Mouse (Mus musculus) retina, postnatal 7 days (tissue): ENCODE measurements around the gene Lhfpl4.

ENCODE experiments used
- DNase-seq: peaks from one replicate; pipeline ENCODE4 v3.0.0-alpha.2; 2012; ENCODE audit warnings: low read depth, low spot score

Gene Lhfpl4

DNA sequence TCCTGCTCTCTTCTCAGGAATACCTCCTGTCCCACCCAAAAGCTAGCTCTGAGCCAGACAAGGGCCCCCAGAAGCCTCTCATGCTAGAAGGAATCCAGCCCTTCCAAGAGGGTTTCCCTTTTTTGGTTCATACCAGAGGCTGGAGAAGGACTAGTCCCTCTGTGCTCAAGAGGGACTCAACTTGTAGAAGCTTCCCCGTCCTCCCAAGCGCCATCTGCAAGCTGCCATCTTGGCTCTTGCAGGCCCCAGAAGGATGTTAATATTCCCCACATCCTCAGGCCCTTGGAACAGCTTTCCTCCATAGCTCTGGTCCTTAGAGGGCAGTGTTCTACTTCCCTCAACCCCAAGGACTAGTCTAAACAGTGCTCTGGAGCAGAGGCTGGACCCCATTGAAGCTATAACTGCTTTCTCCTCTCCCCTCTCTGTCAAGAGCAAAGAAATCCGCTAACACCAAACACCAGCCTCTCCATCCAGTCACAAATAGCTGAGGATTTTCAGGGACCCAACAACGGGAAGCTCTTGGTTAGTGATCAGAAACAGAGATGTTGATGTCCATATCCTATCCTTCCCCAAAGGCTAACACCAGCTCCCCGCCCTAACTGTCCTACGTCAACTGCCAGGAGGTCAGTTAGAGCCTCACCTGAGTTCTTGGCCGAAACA lies 26.7 kb downstream of the Lhfpl4 start:
- DNase-seq: no peak

GRCm38 (mm10) chr6:113166661-113167251 lies 28.4 kb downstream of the Lhfpl4 start:
- no peak for DNase-seq

DNA sequence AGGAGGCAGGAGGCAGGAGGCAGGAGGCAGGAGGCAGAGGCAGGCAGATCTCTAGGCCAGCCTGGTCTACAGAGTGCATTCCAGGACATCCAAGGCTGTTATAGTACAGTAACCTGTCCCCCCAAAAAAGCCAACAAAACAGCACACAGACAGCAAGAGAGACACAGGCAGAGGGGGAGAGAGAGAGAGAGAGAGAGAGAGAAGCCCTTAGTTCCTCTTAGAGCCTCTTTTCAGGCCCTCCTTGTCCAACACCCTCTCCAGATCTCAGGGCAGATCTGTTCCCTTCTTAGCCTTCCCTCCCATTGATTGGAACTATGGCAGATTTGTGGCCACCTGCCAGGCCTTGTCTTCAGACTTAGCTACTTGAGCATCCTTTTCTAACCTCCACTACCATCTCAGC lies 31.7 kb downstream of the Lhfpl4 start:
- DNase-seq: no peak

GRCm38 (mm10) chr6:113161982-113162381 lies 33.2 kb downstream of the Lhfpl4 start:
- DNase-seq: no peak

GRCm38 (mm10) chr6:113160106-113160505 lies 35.1 kb downstream of the Lhfpl4 start:
- DNase-seq: no peak

DNA sequence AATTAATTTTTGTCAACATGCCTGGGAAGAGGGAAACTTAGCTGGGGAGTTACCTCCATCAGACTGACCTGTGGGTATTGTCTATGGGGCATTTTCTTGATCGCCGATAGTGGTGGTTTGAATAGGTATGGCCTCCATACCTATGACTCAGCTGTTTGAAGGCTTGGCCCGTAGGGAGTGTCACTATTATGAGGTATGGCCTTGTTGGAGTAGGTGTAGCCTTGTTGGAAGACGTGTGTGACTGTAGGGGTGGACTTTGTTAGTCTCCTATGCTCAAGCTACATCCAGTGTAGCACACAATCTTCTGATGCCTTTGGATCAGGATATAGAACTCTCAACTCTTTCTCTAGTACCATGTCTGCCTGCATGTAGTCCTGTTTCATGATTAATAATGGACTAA lies 39.1 kb downstream of the Lhfpl4 start:
- no peak for DNase-seq

DNA sequence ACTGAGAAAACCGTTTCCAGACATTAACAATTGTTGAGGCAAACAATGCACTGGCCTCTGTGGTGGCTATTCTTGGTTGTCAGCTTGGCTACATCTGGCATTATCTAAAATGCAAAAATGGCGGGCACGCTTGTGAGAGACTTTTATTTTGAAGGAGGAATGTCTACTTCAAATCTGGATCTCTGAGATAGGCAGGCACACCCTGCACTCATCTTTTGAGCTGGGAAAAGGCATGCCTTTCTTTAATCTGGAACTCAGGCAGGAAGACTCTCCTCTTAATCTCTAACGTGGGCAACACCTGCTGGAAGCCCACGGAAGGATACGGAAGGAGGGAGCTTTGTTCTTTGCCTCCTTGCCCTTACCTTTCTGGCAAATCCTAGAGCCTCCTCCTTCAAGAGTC lies 40.3 kb downstream of the Lhfpl4 start:
- no peak for DNase-seq

GRCm38 (mm10) chr6:113154071-113154470 lies 41.1 kb downstream of the Lhfpl4 start:
- DNase-seq: no peak

- DNase-seq: no peak
Observed at GRCm38 (mm10) chr6:113145249-113145648, 49.9 kb downstream of the Lhfpl4 start.

DNA sequence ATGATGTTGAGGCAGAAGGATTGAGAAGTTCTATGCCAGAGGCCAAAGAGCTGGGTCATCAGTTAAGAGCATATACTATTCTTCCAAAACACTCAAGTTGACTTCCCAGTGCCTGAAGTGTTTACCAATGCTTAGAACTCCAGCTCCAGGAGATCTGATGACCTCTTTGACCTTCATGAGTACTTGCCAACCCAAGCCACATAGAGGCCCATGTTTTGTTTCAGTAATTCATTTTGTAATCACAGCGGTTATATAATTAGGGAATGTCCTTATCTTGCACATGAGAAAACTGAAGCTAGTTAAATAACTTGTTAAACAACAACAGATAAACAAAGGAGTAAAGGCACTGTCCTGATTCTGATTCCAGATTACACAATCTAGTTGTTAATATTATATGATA lies 50.4 kb downstream of the Lhfpl4 start:
- no peak for DNase-seq

GRCm38 (mm10) chr6:113141389-113142094 lies 53.6 kb downstream of the Lhfpl4 start:
- no peak for DNase-seq

DNA sequence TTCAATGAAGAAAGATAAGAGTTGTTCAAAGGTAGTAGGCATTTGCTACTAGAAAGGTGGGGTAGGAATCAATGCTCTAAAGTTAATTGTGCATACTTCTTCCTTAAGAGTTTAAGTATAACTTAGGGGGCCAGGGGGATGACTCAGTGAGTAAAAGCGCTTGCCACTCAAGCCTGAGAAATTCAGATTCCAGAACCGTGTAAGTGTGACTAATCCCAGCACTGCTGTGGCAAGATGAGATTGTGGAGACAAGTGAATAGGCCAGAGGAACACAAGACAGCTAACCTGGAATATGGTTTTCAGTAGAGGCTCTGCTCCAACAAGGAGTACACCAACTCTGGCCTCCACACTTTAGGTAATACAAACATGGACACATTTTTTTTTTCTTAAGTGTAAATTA lies 61.8 kb downstream of the Lhfpl4 start:
- no peak for DNase-seq

GRCm38 (mm10) chr6:113120806-113121205 lies 74.4 kb downstream of the Lhfpl4 start:
- DNase-seq: no peak
